Mouse (Mus musculus): ENCODE measurements around the gene Kirrel. TPM values are rescaled to one million over a fixed set of nuclear protein-coding genes. Genes with fewer than 3 reads are reported as not detected.
"Not testable (repeated sequence)": the region's sequence is repeated elsewhere in the genome, so short reads cannot be mapped to it uniquely, and the experiment has no call there.

Kirrel gene
- total and polyA plus RNA-seq, 2 experiments from 2014 or later, result 2.9 to 11.3 TPM

DNA sequence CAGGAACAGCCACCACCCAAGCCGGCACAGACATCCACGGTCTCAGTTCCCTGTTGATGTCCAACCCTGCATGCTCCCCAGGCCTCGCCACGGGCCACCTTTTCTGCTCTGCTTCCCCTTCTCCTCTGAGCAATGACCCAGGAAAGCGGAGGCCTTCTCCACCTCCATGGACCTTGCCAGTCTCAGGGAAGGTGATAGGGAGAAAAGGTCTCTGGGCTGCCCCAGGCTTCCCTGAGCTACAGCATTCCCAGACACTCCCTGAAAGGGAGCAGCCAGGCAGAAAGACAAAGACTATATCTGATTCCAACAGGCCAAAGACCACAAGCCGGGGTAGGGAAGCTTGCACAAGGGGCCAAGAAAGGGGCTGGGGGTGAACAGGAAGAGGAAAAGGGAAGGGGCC, 43.6 kb downstream of the Kirrel start:
- no peak overlapping the region for H3K27ac ChIP-seq
- H3K27me3 ChIP-seq (ENCODE audit: insufficient read depth, low read length), result no peaks in the 10 kb centered on the region

DNA sequence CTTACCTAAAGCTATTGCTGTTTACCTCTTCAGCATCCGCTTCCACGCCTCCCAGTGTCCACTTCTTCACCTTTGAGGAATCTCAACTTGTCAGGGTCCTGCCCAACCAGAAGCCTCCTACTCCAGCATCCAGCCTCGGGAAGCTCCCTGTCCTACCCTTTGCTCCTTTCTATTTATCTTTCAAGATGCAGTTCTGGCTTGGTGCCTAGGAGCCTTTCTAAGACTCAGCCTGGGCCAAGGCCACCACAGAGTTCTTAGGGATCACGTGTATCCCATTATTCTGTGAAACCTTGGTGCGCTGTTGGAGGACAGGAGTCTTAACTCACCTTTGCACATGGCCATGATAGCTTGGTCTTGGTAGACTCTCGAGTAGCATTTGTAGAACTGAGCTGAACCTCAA, 50.8 kb downstream of the Kirrel start:
- H3K27me3 ChIP-seq (ENCODE audit: insufficient read depth, low read length), result no peaks in the 10 kb centered on the region
- no peaks in the 10 kb centered on the region for H3K4me1 ChIP-seq (ENCODE audit: insufficient read depth, low read length)
- no peak overlapping the region for H3K4me3 ChIP-seq (ENCODE audit: low read length)
- ATAC-seq (no peak), DNase-seq (ENCODE audit: low spot score) (no peak)
- no peaks in the 10 kb centered on the region for H3K9me3 ChIP-seq (ENCODE audit: low read length)
- no peak for TF ChIP-seq CTCF (IDR thresholded peaks at IDR 0.05; ENCODE audit: low read depth)
- H3K36me3 ChIP-seq (ENCODE audit: insufficient read depth, low read length), result no peaks in the 10 kb centered on the region
- no peak overlapping the region for H3K27ac ChIP-seq
- H3K4me2 ChIP-seq (ENCODE audit: low read depth, low read length), result no peak overlapping the region
- WGBS, result 76% methylated on average over 6 of the region's 6 CpGs
- no peak overlapping the region for H3K9ac ChIP-seq (replicated peaks; ENCODE audit: low read length)

More for the DNA sequence above, 43.6 kb downstream of the Kirrel start:
- Histone ChIP-seq H3K9me3 (ENCODE audit: low read length) (no peaks in the 10 kb centered on the region), H3K4me3 (ENCODE audit: low read length) (no peak overlapping the region), H3K4me1 (ENCODE audit: insufficient read depth, low read length) (0 out of 2 replicates have a peak, but pooled peaks cover 5% of the 10 kb centered on the region), H3K36me3 (ENCODE audit: insufficient read depth, low read length) (no peaks in the 10 kb centered on the region), H3K9ac (replicated peaks; ENCODE audit: low read length) (no peak overlapping the region), H3K4me2 (ENCODE audit: low read depth, low read length) (no peak overlapping the region)
- DNase-seq (ENCODE audit: low spot score), result no peak
- 35% methylated on average over 6 of the region's 6 CpGs for WGBS
- TF ChIP-seq CTCF (IDR thresholded peaks at IDR 0.05; ENCODE audit: low read depth), result no peak
- ATAC-seq, result no peak

DNA sequence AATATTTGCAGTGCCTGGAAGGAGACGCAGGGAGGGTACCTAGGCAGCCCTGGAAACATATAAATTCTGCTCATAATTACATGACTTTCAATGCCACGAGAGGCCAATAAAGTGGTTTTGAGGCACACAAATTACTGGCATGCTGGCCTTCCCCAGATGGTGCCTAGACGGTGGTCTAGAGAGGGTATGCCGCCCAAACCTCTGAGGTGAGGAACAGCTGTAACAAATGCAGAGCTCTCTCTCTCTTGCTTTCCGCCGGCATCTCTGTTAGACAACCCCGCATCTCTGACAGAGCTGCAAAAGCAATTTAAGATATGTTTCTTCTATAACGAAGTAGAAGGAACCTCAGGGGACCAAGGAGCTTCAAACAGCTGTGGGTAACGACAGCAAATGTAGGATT, 56.3 kb downstream of the Kirrel start:
- WGBS, result 61% methylated on average over 9 of the region's 9 CpGs
- TF ChIP-seq CTCF (IDR thresholded peaks at IDR 0.05; ENCODE audit: low read depth), result no peak
- H3K4me3 ChIP-seq (ENCODE audit: low read length), result no peak overlapping the region
- H3K27ac ChIP-seq, result no peak overlapping the region
- no peaks in the 10 kb centered on the region for H3K9me3 ChIP-seq (ENCODE audit: low read length)
- no peak overlapping the region for H3K9ac ChIP-seq (replicated peaks; ENCODE audit: low read length)
- H3K4me1 ChIP-seq (ENCODE audit: insufficient read depth, low read length), result 0 out of 2 replicates have a peak, but pooled peaks cover 5% of the 10 kb centered on the region
- no peaks in the 10 kb centered on the region for H3K36me3 ChIP-seq (ENCODE audit: insufficient read depth, low read length)
- H3K4me2 ChIP-seq (ENCODE audit: low read depth, low read length), result no peak overlapping the region
- DNase-seq (ENCODE audit: low spot score) (peak; percentile 45), ATAC-seq (no peak)
- no peaks in the 10 kb centered on the region for H3K27me3 ChIP-seq (ENCODE audit: insufficient read depth, low read length)

DNA sequence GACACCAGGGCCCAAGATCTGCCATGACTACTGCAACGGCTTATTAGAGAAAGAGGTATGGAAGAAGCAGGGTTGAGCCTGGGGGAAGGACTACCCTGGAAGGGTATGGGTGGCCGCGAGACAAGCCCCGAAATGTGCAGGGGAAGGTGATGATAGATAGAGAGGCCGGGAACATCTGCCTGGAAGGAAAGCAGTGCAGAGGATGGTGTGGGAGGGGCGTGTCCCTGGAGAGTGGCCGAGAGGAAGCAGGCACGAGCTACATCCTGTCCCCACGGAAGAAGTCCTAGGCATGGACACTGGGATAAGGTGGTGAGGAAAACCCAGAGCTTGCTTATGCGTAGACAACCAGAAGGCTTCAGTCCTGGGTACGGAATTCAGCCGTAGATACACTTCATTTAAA, 56.9 kb downstream of the Kirrel start:
- H3K9me3 ChIP-seq (ENCODE audit: low read length), result no peaks in the 10 kb centered on the region
- TF ChIP-seq CTCF (IDR thresholded peaks at IDR 0.05; ENCODE audit: low read depth), result no peak
- H3K36me3 ChIP-seq (ENCODE audit: insufficient read depth, low read length), result no peaks in the 10 kb centered on the region
- no peak overlapping the region for H3K27ac ChIP-seq
- H3K27me3 ChIP-seq (ENCODE audit: insufficient read depth, low read length), result no peaks in the 10 kb centered on the region
- WGBS, result 75% methylated on average over 12 of the region's 12 CpGs
- no peak for ATAC-seq
- no peak overlapping the region for H3K4me3 ChIP-seq (ENCODE audit: low read length)
- 0 out of 2 replicates have a peak, but pooled peaks cover 5% of the 10 kb centered on the region for H3K4me1 ChIP-seq (ENCODE audit: insufficient read depth, low read length)
- no peak overlapping the region for H3K9ac ChIP-seq (replicated peaks; ENCODE audit: low read length)
- DNase-seq (ENCODE audit: low spot score), result no peak
- no peak overlapping the region for H3K4me2 ChIP-seq (ENCODE audit: low read depth, low read length)

DNA sequence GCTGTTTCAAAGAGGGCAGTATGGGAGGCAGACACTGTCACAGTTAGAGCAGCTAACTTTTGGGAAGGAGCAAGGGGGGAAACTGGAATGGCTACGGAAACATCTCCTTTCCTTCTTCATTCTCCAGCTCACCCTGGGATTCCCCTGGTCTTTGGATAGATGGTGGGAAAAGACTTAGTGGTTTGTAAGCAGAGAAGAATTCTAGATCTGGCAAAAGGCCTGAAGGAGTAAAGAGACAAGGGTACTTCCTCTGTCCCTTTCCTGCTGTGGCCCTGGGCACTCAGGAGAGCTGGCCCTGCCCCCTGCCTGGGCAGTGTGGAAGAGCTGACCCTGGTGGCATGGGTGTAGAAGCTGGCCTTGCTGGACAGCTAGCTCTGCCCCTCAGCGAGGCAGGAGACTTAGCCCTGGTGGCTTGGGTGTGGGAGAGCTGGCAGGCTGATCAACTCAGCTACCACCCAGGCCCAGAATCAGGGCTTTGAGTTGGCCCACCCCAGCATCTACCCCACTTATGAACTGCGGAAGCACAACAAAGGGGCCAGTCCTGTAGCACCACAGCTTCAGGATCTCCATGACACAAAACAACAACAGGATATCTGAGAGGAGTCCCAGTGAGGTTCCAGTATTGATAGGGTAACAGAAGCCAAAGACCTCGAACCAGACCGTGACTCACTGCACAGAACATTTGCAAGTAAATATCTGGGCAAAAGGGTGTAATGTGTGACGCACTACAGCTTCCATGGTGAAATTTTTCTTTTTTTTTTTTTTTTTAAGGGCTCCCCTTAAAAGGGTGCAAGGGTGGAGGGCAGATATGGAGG, 58.6 kb downstream of the Kirrel start:
- Histone ChIP-seq H3K9ac (replicated peaks; ENCODE audit: low read length) (no peak overlapping the region), H3K4me3 (ENCODE audit: low read length) (no peak overlapping the region), H3K27me3 (ENCODE audit: insufficient read depth, low read length) (no peaks in the 10 kb centered on the region), H3K4me1 (ENCODE audit: insufficient read depth, low read length) (peaks cover 5% of the 10 kb centered on the region; the same call in 1 of the 2 replicates), H3K36me3 (ENCODE audit: insufficient read depth, low read length) (no peaks in the 10 kb centered on the region), H3K27ac (no peak overlapping the region), H3K9me3 (ENCODE audit: low read length) (no peaks in the 10 kb centered on the region), H3K4me2 (ENCODE audit: low read depth, low read length) (no peak overlapping the region)
- DNase-seq (ENCODE audit: low spot score) (no peak), ATAC-seq (0 out of 2 replicates have a peak, but pooled peaks have one; percentile 27)
- 80% methylated on average over 6 of the region's 6 CpGs for WGBS
- TF ChIP-seq CTCF (IDR thresholded peaks at IDR 0.05; ENCODE audit: low read depth), result no peak

DNA sequence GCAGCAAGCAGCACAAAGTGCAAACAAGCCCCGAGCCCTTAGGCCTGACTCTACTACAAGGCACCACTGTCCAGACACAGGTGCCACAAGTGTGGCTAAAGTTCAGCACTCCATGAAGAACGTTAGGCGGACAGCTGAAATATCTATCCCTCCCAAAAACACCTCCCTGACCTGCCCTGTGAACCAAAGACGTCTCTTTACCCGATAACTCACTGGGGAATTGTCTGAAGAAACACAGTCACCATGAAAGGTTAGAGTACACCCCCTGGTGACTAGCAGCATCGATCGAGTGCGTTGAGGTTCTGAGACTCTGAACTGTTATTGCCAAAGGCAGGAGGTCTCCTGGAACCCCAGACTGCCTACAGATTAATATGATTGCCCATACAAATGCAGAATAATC, 59.3 kb downstream of the Kirrel start:
- Histone ChIP-seq H3K36me3 (ENCODE audit: insufficient read depth, low read length) (no peaks in the 10 kb centered on the region), H3K9me3 (ENCODE audit: low read length) (no peaks in the 10 kb centered on the region), H3K9ac (replicated peaks; ENCODE audit: low read length) (no peak overlapping the region), H3K4me3 (ENCODE audit: low read length) (no peak overlapping the region), H3K4me2 (ENCODE audit: low read depth, low read length) (no peak overlapping the region), H3K27me3 (ENCODE audit: insufficient read depth, low read length) (no peaks in the 10 kb centered on the region), H3K27ac (no peak overlapping the region), H3K4me1 (ENCODE audit: insufficient read depth, low read length) (peaks cover 5% of the 10 kb centered on the region; the same call in 1 of the 2 replicates)
- no peak for ATAC-seq
- no peak for TF ChIP-seq CTCF (IDR thresholded peaks at IDR 0.05; ENCODE audit: low read depth)
- no peak for DNase-seq (ENCODE audit: low spot score)
- 75% methylated on average over 8 of the region's 8 CpGs for WGBS

DNA sequence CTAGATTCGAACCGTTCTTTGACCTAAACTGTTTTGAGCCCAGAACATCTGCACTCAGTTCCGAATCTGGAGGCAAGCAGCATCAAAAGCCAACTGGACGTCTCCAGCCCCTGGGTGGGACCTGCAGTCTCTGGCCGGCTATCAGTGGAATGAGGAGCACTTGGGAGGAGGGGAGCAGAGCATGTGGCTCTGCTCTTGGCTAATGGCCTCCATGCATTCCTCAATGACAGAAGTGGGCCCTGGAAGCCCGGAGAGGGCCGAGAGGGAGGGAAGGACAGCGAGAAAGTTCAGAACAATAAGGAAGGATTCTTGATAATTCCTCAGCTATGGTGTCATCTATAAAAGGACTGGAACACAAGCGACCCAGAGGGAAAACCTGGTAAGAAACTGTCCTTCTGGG, 59.7 kb downstream of the Kirrel start:
- Histone ChIP-seq H3K27ac (no peak overlapping the region), H3K9me3 (ENCODE audit: low read length) (no peaks in the 10 kb centered on the region), H3K4me3 (ENCODE audit: low read length) (no peak overlapping the region), H3K9ac (replicated peaks; ENCODE audit: low read length) (no peak overlapping the region), H3K36me3 (ENCODE audit: insufficient read depth, low read length) (no peaks in the 10 kb centered on the region), H3K4me2 (ENCODE audit: low read depth, low read length) (no peak overlapping the region), H3K4me1 (ENCODE audit: insufficient read depth, low read length) (peaks cover 5% of the 10 kb centered on the region; the same call in 1 of the 2 replicates), H3K27me3 (ENCODE audit: insufficient read depth, low read length) (no peaks in the 10 kb centered on the region)
- DNase-seq (ENCODE audit: low spot score), result no peak
- no peak for ATAC-seq
- no peak for TF ChIP-seq CTCF (IDR thresholded peaks at IDR 0.05; ENCODE audit: low read depth)
- WGBS, result 65% methylated on average over 9 of the region's 9 CpGs

DNA sequence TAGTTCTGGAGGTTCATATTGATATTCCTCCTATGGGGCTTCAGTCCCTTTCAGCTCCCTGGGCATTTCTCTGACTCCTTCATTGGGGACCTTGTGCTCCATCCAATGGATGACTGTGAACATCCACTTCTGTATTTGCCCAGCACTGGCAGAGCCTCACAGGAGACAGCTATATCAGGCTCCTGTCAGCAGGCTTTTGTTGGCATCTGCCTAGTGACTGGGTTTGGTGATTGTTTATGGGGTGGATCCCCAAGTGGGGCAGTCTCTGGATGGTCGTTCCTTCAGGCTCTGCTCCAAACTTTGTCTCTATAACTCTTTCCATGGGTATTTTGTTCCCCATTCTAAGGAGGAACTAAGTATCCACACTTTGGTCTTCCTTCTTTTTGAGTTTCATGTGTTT, 60.7 kb downstream of the Kirrel start:
- H3K36me3 ChIP-seq (ENCODE audit: insufficient read depth, low read length); H3K4me2 ChIP-seq (ENCODE audit: low read depth, low read length); H3K4me1 ChIP-seq (ENCODE audit: insufficient read depth, low read length); H3K9ac ChIP-seq (replicated peaks; ENCODE audit: low read length); H3K27me3 ChIP-seq (ENCODE audit: insufficient read depth, low read length); H3K4me3 ChIP-seq (ENCODE audit: low read length); H3K9me3 ChIP-seq (ENCODE audit: low read length); H3K27ac ChIP-seq; DNase-seq (ENCODE audit: low spot score); ATAC-seq: not testable (repeated sequence)
- 53% methylated on average over 1 of the region's 1 CpGs for WGBS
